Mouse (Mus musculus) liver, postnatal 0 days (tissue): Measurements from ENCODE around the gene Plekhg2.

Experiments used
- CTCF ChIP-seq: sonication (generic); IDR thresholded peaks from 2 replicates; pipeline ENCODE4 v1.5.1; 2016; ENCODE audit warnings: antibody characterized with exemption, low read depth
- EP300 ChIP-seq: IDR thresholded peaks from 2 replicates; pipeline ENCODE4 v1.6.1; 2016; ENCODE audit warnings: antibody characterized with exemption, low read depth, mild to moderate bottlenecking

DNA sequence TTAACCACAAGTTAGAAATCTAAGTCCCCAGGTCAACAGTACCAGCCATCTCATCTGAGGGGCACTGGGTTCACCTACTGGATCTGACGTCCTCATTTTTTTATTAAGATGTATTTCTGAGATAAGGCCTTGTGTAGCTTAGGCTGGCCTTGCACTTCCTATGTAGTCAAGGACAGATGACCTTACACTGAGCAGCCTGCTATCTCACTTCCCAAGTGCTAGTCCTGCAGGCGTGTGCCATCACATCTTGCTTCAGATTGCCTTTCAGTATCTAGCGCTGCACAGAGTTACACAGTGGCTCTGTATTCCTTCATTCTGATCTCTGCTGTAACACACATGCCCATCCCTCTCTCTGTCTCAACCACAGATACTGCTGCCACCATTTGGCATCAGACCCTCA, 54.4 kb downstream of the Plekhg2 start:
- TF ChIP-seq EP300 (no peak), CTCF (no peak)
